In genomic region chr6:13069302-13070146, GRCm38 (mm10) we compare ENCODE assay signal across 8 mouse cellular contexts. TPM values are rescaled to one million over a fixed set of nuclear protein-coding genes. Genes with fewer than 3 reads are reported as not detected.
A peak's percentile ranks its signal among the peaks of the same experiment; 100 is the strongest.
DNase-seq lines count a peak whose midpoint lies in the region; ATAC-seq lines count a peak whose summit lies in the region.

Tmem106b (plus strand) TSS chr6:13069759.

- peak; percentile 100 for ATAC-seq in hindbrain, embryonic 12.5 days (ENCODE audit: low FRiP score)

- peak within 1 kb of the TSS; percentile 75 for H3K4me2 ChIP-seq in hindbrain, embryonic 12.5 days (replicated peaks)

- no peaks in the 10 kb centered on the region for H3K27me3 ChIP-seq in hindbrain, embryonic 12.5 days

- peak within 1 kb of the TSS; percentile 93 for H3K9ac ChIP-seq in hindbrain, embryonic 12.5 days

- peaks cover 25% of the 10 kb centered on the region for H3K36me3 ChIP-seq in hindbrain, embryonic 12.5 days

- peak; percentile 99 for DNase-seq in NIH3T3 (ENCODE audit: low read depth)
- DNase-seq in cerebellum, postnatal 10 days: peak; percentile 98 to 99
- peak; percentile 93 to 95 for DNase-seq in frontal cortex, postnatal 10 days (ENCODE audit: low spot score in 2 of 2)
- DNase-seq in layer of hippocampus, postnatal 14 days (ENCODE audit: low spot score in 2 of 2): peak; percentile 94 to 97
- DNase-seq in lung, postnatal 14 days: peak; percentile 97
- DNase-seq in retina, adult 2 months (ENCODE audit: low read depth, low spot score): peak; percentile 95
- DNase-seq in thymus, postnatal 36 days: peak; percentile 95 to 97

- peak within 1 kb of the TSS; percentile 80 for H3K27ac ChIP-seq in hindbrain, embryonic 12.5 days

- H3K4me1 ChIP-seq in hindbrain, embryonic 12.5 days: peaks cover 10% of the 10 kb centered on the region

- no peaks in the 10 kb centered on the region for H3K9me3 ChIP-seq in hindbrain, embryonic 12.5 days (replicated peaks)

- 4% methylated on average over 61 of the region's 61 CpGs for WGBS in hindbrain, embryonic 12.5 days

- H3K4me3 ChIP-seq in hindbrain, embryonic 12.5 days: peak within 1 kb of the TSS; percentile 84

RNA-seq across cellular contexts. Expression of gene Tmem106b, which starts in this region (rescaled TPM):
- polyA plus RNA-seq in hindbrain, embryonic 12.5 days (2016; fragmentation: Nextera tagmentation; extraction: Ambion mirVana): 41.1 and 41.3 TPM in 2 replicates
- total RNA-seq in layer of hippocampus, postnatal 14 days (2021): 100 to 1,000 TPM; 156 to 164 TPM

Comparison
In these comparisons a context has a peak if more than half of its experiments do, and no peak if none do; other contexts are left out.
1. Peak in every context shown above with its lines: DNase-seq, ATAC-seq, H3K4me3 ChIP-seq and H3K27ac ChIP-seq.